Mouse (Mus musculus): Measurements from ENCODE around the gene Cfap73.

DNA sequence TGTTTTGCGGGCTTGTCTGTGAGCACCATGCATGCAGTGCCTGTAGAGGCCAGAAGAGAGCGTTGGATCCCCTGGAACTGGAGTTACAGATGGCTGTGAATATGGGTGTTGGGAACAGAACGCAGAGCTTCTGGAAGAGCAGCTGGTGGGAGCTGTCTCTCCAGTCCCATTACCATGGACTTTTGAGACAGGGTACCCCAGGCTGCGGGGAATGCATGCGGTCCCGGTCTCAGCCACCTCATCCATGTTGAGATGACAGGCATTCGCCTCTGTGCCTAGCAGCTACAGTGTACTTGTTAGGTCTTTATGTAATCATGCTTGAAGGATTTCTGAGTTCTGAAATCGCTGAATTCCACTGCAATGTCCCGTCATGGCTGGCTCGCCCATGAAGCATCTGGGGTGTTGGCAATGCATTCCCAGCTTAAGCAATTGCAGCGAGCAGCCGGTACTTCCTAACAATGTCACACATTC is 22.3 kb upstream of the Cfap73 start:
- TF ChIP-seq GATA1 (IDR thresholded peaks at IDR 0.05; ENCODE audit: low read length), result no peak
- no peak for TF ChIP-seq TAL1 (IDR thresholded peaks at IDR 0.05; ENCODE audit: low read length)
